Mouse (Mus musculus) midbrain, embryonic 16.5 days (tissue): ENCODE data around the gene Chit1. TPM values are rescaled to one million over a fixed set of nuclear protein-coding genes. Genes with fewer than 3 reads are reported as not detected.
A peak's percentile ranks its signal among the peaks of the same experiment; 100 is the strongest.

Source experiments
- ATAC-seq: fragments of 200-750 bp; cut with Nextera tagmentation; 2 replicates; pipeline ENCODE4 v1.8.0; 2017; ENCODE audit warnings: moderate TSS enrichment
- H3K27ac ChIP-seq: fragments of 300-500 bp; sonication (generic); 2 replicates; pipeline ENCODE4 v1.5.1; 2014; ENCODE audit warnings: mild to moderate bottlenecking, low read length, mixed read lengths
- H3K27me3 ChIP-seq: fragments of 300-500 bp; sonication (generic); 2 replicates; pipeline ENCODE4 v1.6.1; 2014; ENCODE audit warnings: low read depth, low read length, mixed read lengths; ENCODE audit not compliant: control insufficient read depth, insufficient read depth
- H3K36me3 ChIP-seq: fragments of 300-500 bp; sonication (generic); 2 replicates; pipeline ENCODE4 v1.6.1; 2014; ENCODE audit warnings: mild to moderate bottlenecking, low read length, moderate library complexity, mixed read lengths; ENCODE audit not compliant: control insufficient read depth, insufficient read depth
- H3K4me1 ChIP-seq: fragments of 300-500 bp; sonication (generic); 2 replicates; pipeline ENCODE4 v1.6.1; 2014; ENCODE audit warnings: mild to moderate bottlenecking, low read length, mixed read lengths; ENCODE audit not compliant: control insufficient read depth, insufficient read depth
- H3K4me2 ChIP-seq: fragments of 300-500 bp; sonication (generic); 2 replicates; pipeline ENCODE4 v1.6.1; 2014; ENCODE audit warnings: mild to moderate bottlenecking, low read length, mixed read lengths
- H3K4me3 ChIP-seq: fragments of 300-500 bp; sonication (generic); 2 replicates; pipeline ENCODE4 v1.5.1; 2014; ENCODE audit warnings: low read depth, mild to moderate bottlenecking, low read length, moderate library complexity, mixed read lengths
- H3K9ac ChIP-seq: fragments of 300-500 bp; sonication (generic); 2 replicates; pipeline ENCODE4 v1.6.1; 2014; ENCODE audit warnings: low read depth, low read length, mixed read lengths
- H3K9me3 ChIP-seq: fragments of 300-500 bp; sonication (generic); replicated peaks from 2 replicates; pipeline ENCODE4 v1.6.1; 2014; ENCODE audit warnings: mild to moderate bottlenecking, low read length, mixed read lengths; ENCODE audit not compliant: control insufficient read depth, poor library complexity, severe bottlenecking
- WGBS: fragments of 180-500 bp; shearing (Covaris S2); extraction: QIAGEN DNeasy Blood & Tissue Kit; methylation state at CpG from one replicate; pipeline ENCODE4 v1.1.7; 2014; 5-methylcytosine and 5-hydroxymethylcytosine counted together
- polyA plus RNA-seq: library from polyadenylated mRNA; unstranded; fragments of >200 nt; fragmentation: Nextera tagmentation; extraction: Ambion mirVana; gene quantifications from 2 replicates; pipeline ENCODE4 v1.2.1, GENCODE M21; 2015

Chit1 gene
- polyA plus RNA-seq, 1 experiment from 2014 or later: 0.21 TPM

GRCm38 (mm10) chr1:134168985-134169697 is 58.1 kb downstream of the Chit1 start:
- Histone ChIP-seq H3K4me1 (no peaks in the 10 kb centered on the region), H3K4me3 (no peak overlapping the region), H3K9ac (no peak overlapping the region), H3K27ac (no peak overlapping the region), H3K4me2 (no peak overlapping the region), H3K36me3 (no peaks in the 10 kb centered on the region), H3K27me3 (no peaks in the 10 kb centered on the region), H3K9me3 (no peaks in the 10 kb centered on the region)
- WGBS: 90% methylated on average over 8 of the region's 8 CpGs
- no peak for ATAC-seq

- Histone ChIP-seq H3K4me3 (no peak overlapping the region), H3K27ac (no peak overlapping the region), H3K4me1 (no peaks in the 10 kb centered on the region), H3K9ac (no peak overlapping the region), H3K27me3 (no peaks in the 10 kb centered on the region), H3K36me3 (no peaks in the 10 kb centered on the region), H3K9me3 (no peaks in the 10 kb centered on the region), H3K4me2 (no peak overlapping the region)
- no peak for ATAC-seq
- 57% methylated on average over 7 of the region's 7 CpGs for WGBS
Observed at GRCm38 (mm10) chr1:134173081-134173480, 62.0 kb downstream of the Chit1 start.

- Histone ChIP-seq H3K9ac (no peak overlapping the region), H3K4me1 (no peaks in the 10 kb centered on the region), H3K27ac (no peak overlapping the region), H3K36me3 (no peaks in the 10 kb centered on the region), H3K4me2 (no peak overlapping the region), H3K27me3 (no peaks in the 10 kb centered on the region; the same call in 1 of the 2 replicates), H3K4me3 (no peak overlapping the region), H3K9me3 (no peaks in the 10 kb centered on the region)
- 91% methylated on average over 5 of the region's 5 CpGs for WGBS
- no peak for ATAC-seq
Observed at GRCm38 (mm10) chr1:134177976-134178375, 66.9 kb downstream of the Chit1 start.

GRCm38 (mm10) chr1:134182025-134182424 is 71.0 kb downstream of the Chit1 start, which contains the start of gene Chil1:
Gene Chil1 (plus strand): TSS chr1:134182176.
- WGBS: 58% methylated on average over 4 of the region's 4 CpGs
- H3K9ac ChIP-seq: no peak within 1 kb of the TSS
- ATAC-seq: no peak

GRCm38 (mm10) chr1:134184089-134184488 is 73.0 kb downstream of the Chit1 start:
- H3K36me3 ChIP-seq: no peaks in the 10 kb centered on the region
- H3K27ac ChIP-seq: no peak overlapping the region
- H3K4me1 ChIP-seq: peaks cover 10% of the 10 kb centered on the region; the same call in 1 of the 2 replicates
- ATAC-seq: no peak
- WGBS: 79% methylated on average over 4 of the region's 4 CpGs
- H3K4me2 ChIP-seq: no peak overlapping the region
- no peaks in the 10 kb centered on the region; the same call in 1 of the 2 replicates for H3K27me3 ChIP-seq
- no peak overlapping the region for H3K9ac ChIP-seq
- H3K4me3 ChIP-seq: no peak overlapping the region
- H3K9me3 ChIP-seq: no peaks in the 10 kb centered on the region

More at GRCm38 (mm10) chr1:134182025-134182424, 71.0 kb downstream of the Chit1 start, which contains the start of gene Chil1:
- Histone ChIP-seq H3K4me3 (no peak within 1 kb of the TSS), H3K4me1 (no peaks in the 10 kb centered on the region), H3K36me3 (no peaks in the 10 kb centered on the region), H3K27me3 (no peaks in the 10 kb centered on the region; the same call in 1 of the 2 replicates), H3K9me3 (no peaks in the 10 kb centered on the region), H3K27ac (no peak within 1 kb of the TSS), H3K4me2 (no peak within 1 kb of the TSS)

GRCm38 (mm10) chr1:134188217-134188616 is 77.2 kb downstream of the Chit1 start:
- H3K4me3 ChIP-seq: no peak overlapping the region
- H3K4me1 ChIP-seq: peaks cover 10% of the 10 kb centered on the region; the same call in 1 of the 2 replicates
- H3K36me3 ChIP-seq: no peaks in the 10 kb centered on the region
- 41% methylated on average over 5 of the region's 5 CpGs for WGBS
- H3K9ac ChIP-seq: no peak overlapping the region
- H3K27ac ChIP-seq: peak overlapping the region; percentile 14
- H3K27me3 ChIP-seq: no peaks in the 10 kb centered on the region
- H3K4me2 ChIP-seq: no peak overlapping the region
- ATAC-seq: no peak; the same call in 1 of the 2 replicates
- H3K9me3 ChIP-seq: no peaks in the 10 kb centered on the region

- WGBS: 24% methylated on average over 12 of the region's 12 CpGs
- peak; percentile 59 for ATAC-seq
- no peak overlapping the region for H3K4me3 ChIP-seq
- H3K4me2 ChIP-seq: no peak overlapping the region
- peaks cover 10% of the 10 kb centered on the region; the same call in 1 of the 2 replicates for H3K4me1 ChIP-seq
- no peaks in the 10 kb centered on the region for H3K27me3 ChIP-seq
- no peak overlapping the region for H3K9ac ChIP-seq
- no peaks in the 10 kb centered on the region for H3K36me3 ChIP-seq
- no peaks in the 10 kb centered on the region for H3K9me3 ChIP-seq
- H3K27ac ChIP-seq: peak overlapping the region; percentile 14
Observed at GRCm38 (mm10) chr1:134188989-134189729, 78.1 kb downstream of the Chit1 start.

GRCm38 (mm10) chr1:134191192-134191591 is 80.2 kb downstream of the Chit1 start:
- no peak overlapping the region for H3K27ac ChIP-seq
- no peaks in the 10 kb centered on the region for H3K36me3 ChIP-seq
- no peaks in the 10 kb centered on the region for H3K27me3 ChIP-seq
- H3K4me1 ChIP-seq: peaks cover 15% of the 10 kb centered on the region; the same call in 1 of the 2 replicates
- ATAC-seq: no peak
- H3K9ac ChIP-seq: no peak overlapping the region
- H3K4me3 ChIP-seq: no peak overlapping the region
- WGBS: 84% methylated on average over 5 of the region's 5 CpGs
- H3K4me2 ChIP-seq: no peak overlapping the region
- no peaks in the 10 kb centered on the region for H3K9me3 ChIP-seq

GRCm38 (mm10) chr1:134192024-134192423 is 81.0 kb downstream of the Chit1 start:
- WGBS: 69% methylated on average over 4 of the region's 4 CpGs
- no peaks in the 10 kb centered on the region for H3K9me3 ChIP-seq
- H3K4me3 ChIP-seq: no peak overlapping the region
- no peak overlapping the region for H3K4me2 ChIP-seq
- no peak overlapping the region for H3K27ac ChIP-seq
- peaks cover 15% of the 10 kb centered on the region; the same call in 1 of the 2 replicates for H3K4me1 ChIP-seq
- no peak for ATAC-seq
- no peaks in the 10 kb centered on the region for H3K27me3 ChIP-seq
- H3K9ac ChIP-seq: no peak overlapping the region
- no peaks in the 10 kb centered on the region for H3K36me3 ChIP-seq
